Comparison of ENCODE assay signal across 21 mouse cellular contexts in genomic region chr11:116849587-116849986, GRCm38 (mm10). TPM values are rescaled to one million over a fixed set of nuclear protein-coding genes. Genes with fewer than 3 reads are reported as not detected.
A peak's percentile ranks its signal among the peaks of the same experiment; 100 is the strongest.
DNase-seq lines count a peak whose midpoint lies in the region; ATAC-seq and TF ChIP-seq lines count a peak whose summit lies in the region.
"Had no signal": no experiment of that assay in that cellular context is flagged by ENCODE, and none has a peak within 500 bp of the region (broad histone marks: within the 10 kb centered on the region; RNA-seq: fewer than 3 reads in every experiment).

No protein-coding gene starts in this region.

- no peak for ATAC-seq in intestine, embryonic 14.5 days (replicated peaks; ENCODE audit: low FRiP score, low TSS enrichment, low read depth)
- ATAC-seq in intestine, embryonic 15.5 days = no peak
- no peak for ATAC-seq in stomach, embryonic 14.5 days (ENCODE audit: insufficient number of reproducible peaks, insufficient read depth, low FRiP score, low read depth)
- ATAC-seq in stomach, postnatal 0 days (ENCODE audit: low FRiP score, low TSS enrichment) = no peak
- no peak for ATAC-seq in liver, embryonic 14.5 days (ENCODE audit: insufficient read depth)
- no peak for ATAC-seq in neural tube, embryonic 15.5 days (ENCODE audit: low FRiP score)
- ATAC-seq: midbrain, embryonic 13.5 days had no signal

- peaks cover 48% of the 10 kb centered on the region for H3K36me3 ChIP-seq in intestine, embryonic 14.5 days (ENCODE audit: control insufficient read depth, insufficient read depth, low read length)
- 0 out of 2 replicates have a peak, but pooled peaks cover 3% of the 10 kb centered on the region for H3K36me3 ChIP-seq in intestine, embryonic 15.5 days
- peaks cover 28% of the 10 kb centered on the region for H3K36me3 ChIP-seq in stomach, embryonic 14.5 days (ENCODE audit: control insufficient read depth, insufficient read depth, low read length)
- H3K36me3 ChIP-seq in stomach, postnatal 0 days (ENCODE audit: control insufficient read depth, insufficient read depth, low read length) = peaks cover 3% of the 10 kb centered on the region; the same call in 1 of the 2 replicates
- H3K36me3 ChIP-seq in liver, embryonic 14.5 days (replicated peaks; ENCODE audit: control insufficient read depth, insufficient read depth, low read depth) = peaks cover 53% of the 10 kb centered on the region
- peaks cover 22% of the 10 kb centered on the region for H3K36me3 ChIP-seq in neural tube, embryonic 15.5 days

- no peaks in the 10 kb centered on the region for H3K27me3 ChIP-seq in intestine, embryonic 14.5 days (replicated peaks; ENCODE audit: control insufficient read depth, insufficient read depth, low read length)
- no peaks in the 10 kb centered on the region for H3K27me3 ChIP-seq in intestine, embryonic 15.5 days (replicated peaks)
- H3K27me3 ChIP-seq in stomach, embryonic 14.5 days (ENCODE audit: control insufficient read depth, insufficient read depth, low read length) = no peaks in the 10 kb centered on the region
- H3K27me3 ChIP-seq in stomach, postnatal 0 days (ENCODE audit: control insufficient read depth, insufficient read depth, low read length) = no peaks in the 10 kb centered on the region
- no peaks in the 10 kb centered on the region for H3K27me3 ChIP-seq in liver, embryonic 14.5 days (ENCODE audit: control insufficient read depth, insufficient read depth, low read length)
- H3K27me3 ChIP-seq in neural tube, embryonic 15.5 days (replicated peaks) = no peaks in the 10 kb centered on the region
- H3K27me3 ChIP-seq: hindbrain, embryonic 15.5 days; midbrain, embryonic 13.5 days; neural tube, embryonic 13.5 days; stomach, embryonic 15.5 days had no signal

- H3K4me3 ChIP-seq in intestine, embryonic 14.5 days (ENCODE audit: low read depth, low read length) = 0 out of 2 replicates have a peak overlapping the region, but pooled peaks have one; percentile 6
- H3K4me3 ChIP-seq in intestine, embryonic 15.5 days (replicated peaks) = no peak overlapping the region
- H3K4me3 ChIP-seq in stomach, embryonic 14.5 days (ENCODE audit: low read depth, low read length) = no peak overlapping the region
- H3K4me3 ChIP-seq in stomach, postnatal 0 days (ENCODE audit: low read depth, low read length) = no peak overlapping the region
- peak overlapping the region in 1 of 2 experiments; percentile 18; a peak in 2 of 4 replicates for H3K4me3 ChIP-seq in liver, embryonic 14.5 days (ENCODE audit: insufficient read depth in 1 of 2, low read depth in 2 of 2, low read length in 2 of 2)
- H3K4me3 ChIP-seq in neural tube, embryonic 15.5 days (replicated peaks) = no peak overlapping the region
- H3K4me3 ChIP-seq: stomach, embryonic 15.5 days had no signal

- no peak for DNase-seq in intestine, embryonic 14.5 days (ENCODE audit: low spot score)
- no peak for DNase-seq in stomach, postnatal 0 days (ENCODE audit: low spot score)
- no peak for DNase-seq in liver, embryonic 14.5 days (ENCODE audit: low read depth in 3 of 3, low spot score in 3 of 3)
- no peak for DNase-seq in adrenal gland, postnatal 14 days
- DNase-seq: adrenal gland, postnatal 25 days; cerebellum, adult 9-10 months; gastrocnemius, postnatal 14 days; heart, adult 11 months; kidney, adult 11 months; lung, postnatal 10 days; right cerebral cortex, postnatal 4 days; thymus, adult 18-20 months; thymus, postnatal 4 days had no signal

- H3K4me1 ChIP-seq in intestine, embryonic 14.5 days (replicated peaks; ENCODE audit: control insufficient read depth, insufficient read depth, low read length) = peaks cover 16% of the 10 kb centered on the region
- peaks cover 8% of the 10 kb centered on the region for H3K4me1 ChIP-seq in intestine, embryonic 15.5 days (replicated peaks)
- peaks cover 11% of the 10 kb centered on the region for H3K4me1 ChIP-seq in stomach, embryonic 14.5 days (ENCODE audit: control insufficient read depth, insufficient read depth, low read length)
- peaks cover 3% of the 10 kb centered on the region; the same call in 1 of the 2 replicates for H3K4me1 ChIP-seq in stomach, postnatal 0 days (replicated peaks; ENCODE audit: control insufficient read depth, insufficient read depth)
- peaks cover 7% of the 10 kb centered on the region in 2 experiments; a peak in 3 of 4 replicates for H3K4me1 ChIP-seq in liver, embryonic 14.5 days (replicated peaks; ENCODE audit: control insufficient read depth in 2 of 2, insufficient read depth in 2 of 2, low read length in 1 of 2)
- H3K4me1 ChIP-seq in neural tube, embryonic 15.5 days = peaks cover 31% of the 10 kb centered on the region

- no peak overlapping the region for H3K9ac ChIP-seq in intestine, embryonic 14.5 days (ENCODE audit: low read length)
- H3K9ac ChIP-seq in intestine, embryonic 15.5 days = no peak overlapping the region
- no peak overlapping the region for H3K9ac ChIP-seq in stomach, embryonic 14.5 days (replicated peaks; ENCODE audit: low read depth, low read length)
- H3K9ac ChIP-seq in stomach, postnatal 0 days (ENCODE audit: low read length) = no peak overlapping the region
- H3K9ac ChIP-seq in liver, embryonic 14.5 days (replicated peaks) = no peak overlapping the region
- no peak overlapping the region for H3K9ac ChIP-seq in neural tube, embryonic 15.5 days (replicated peaks)
- H3K9ac ChIP-seq: hindbrain, embryonic 15.5 days; midbrain, embryonic 13.5 days; neural tube, embryonic 13.5 days; stomach, embryonic 15.5 days had no signal

- TF ChIP-seq CTCF in stomach, postnatal 0 days (IDR thresholded peaks at IDR 0.05; ENCODE audit: low read depth) = no peak
- TF ChIP-seq CTCF in liver, embryonic 14.5 days (IDR thresholded peaks at IDR 0.05; ENCODE audit: low read depth) = no peak

- no peak for TF ChIP-seq EP300 in stomach, postnatal 0 days (optimal IDR thresholded peaks at IDR 0.05)
- no peak for TF ChIP-seq EP300 in liver, embryonic 14.5 days (IDR thresholded peaks at IDR 0.05; ENCODE audit: low read depth)

- H3K27ac ChIP-seq in intestine, embryonic 14.5 days (ENCODE audit: low read depth) = no peak overlapping the region
- no peak overlapping the region for H3K27ac ChIP-seq in intestine, embryonic 15.5 days
- no peak overlapping the region for H3K27ac ChIP-seq in stomach, embryonic 14.5 days (ENCODE audit: low read length)
- no peak overlapping the region for H3K27ac ChIP-seq in stomach, postnatal 0 days (replicated peaks)
- no peak overlapping the region for H3K27ac ChIP-seq in liver, embryonic 14.5 days
- H3K27ac ChIP-seq in neural tube, embryonic 15.5 days (replicated peaks) = no peak overlapping the region
- H3K27ac ChIP-seq: hindbrain, embryonic 15.5 days; limb, embryonic 10.5 days; midbrain, embryonic 13.5 days; neural tube, embryonic 13.5 days; stomach, embryonic 15.5 days had no signal

- H3K9me3 ChIP-seq in intestine, embryonic 14.5 days (ENCODE audit: control insufficient read depth, low read length) = no peaks in the 10 kb centered on the region
- no peaks in the 10 kb centered on the region for H3K9me3 ChIP-seq in intestine, embryonic 15.5 days
- no peaks in the 10 kb centered on the region for H3K9me3 ChIP-seq in stomach, embryonic 14.5 days (ENCODE audit: control insufficient read depth, low read depth, low read length)
- H3K9me3 ChIP-seq in stomach, postnatal 0 days (ENCODE audit: control insufficient read depth, low read length) = no peaks in the 10 kb centered on the region
- no peaks in the 10 kb centered on the region for H3K9me3 ChIP-seq in liver, embryonic 14.5 days (ENCODE audit: control insufficient read depth, low read length)
- H3K9me3 ChIP-seq in neural tube, embryonic 15.5 days (replicated peaks) = no peaks in the 10 kb centered on the region
- H3K9me3 ChIP-seq: hindbrain, embryonic 15.5 days; limb, embryonic 10.5 days; midbrain, embryonic 13.5 days; neural tube, embryonic 13.5 days; stomach, embryonic 15.5 days had no signal

- H3K4me2 ChIP-seq in intestine, embryonic 14.5 days (ENCODE audit: low read length) = no peak overlapping the region
- no peak overlapping the region for H3K4me2 ChIP-seq in intestine, embryonic 15.5 days (replicated peaks)
- 0 out of 2 replicates have a peak overlapping the region, but pooled peaks have one; percentile 7 for H3K4me2 ChIP-seq in stomach, embryonic 14.5 days (replicated peaks; ENCODE audit: low read depth, low read length)
- no peak overlapping the region for H3K4me2 ChIP-seq in stomach, postnatal 0 days (replicated peaks; ENCODE audit: low read depth)
- peak overlapping the region; percentile 93 for H3K4me2 ChIP-seq in liver, embryonic 14.5 days (ENCODE audit: low read depth)
- H3K4me2 ChIP-seq in neural tube, embryonic 15.5 days = no peak overlapping the region

RNA-seq across cellular contexts. Expression of gene Mfsd11, which starts 2.7 kb away (rescaled TPM):
- 29.1 and 32.6 TPM in 2 replicates for polyA plus RNA-seq in intestine, embryonic 14.5 days (2014; fragmentation: Nextera tagmentation; extraction: Ambion mirVana)
- 39.4 and 47.3 TPM in 2 replicates for polyA plus RNA-seq in intestine, embryonic 15.5 days (2015; fragmentation: Nextera tagmentation; extraction: Ambion mirVana)
- 38.7 and 40.8 TPM in 2 replicates for polyA plus RNA-seq in stomach, embryonic 14.5 days (2014; fragmentation: Nextera tagmentation; extraction: Ambion mirVana)
- polyA plus RNA-seq in stomach, postnatal 0 days (2015; fragmentation: Nextera tagmentation; extraction: Ambion mirVana) = 31.5 and 34.6 TPM in 2 replicates
- 5.3 and 5.6 TPM in 2 replicates for polyA plus RNA-seq in liver, embryonic 14.5 days (2012; rRNA removed)
- polyA plus RNA-seq in liver, embryonic 14.5 days (2014; fragmentation: Nextera tagmentation; extraction: Ambion mirVana) = 7.4 and 10.2 TPM in 2 replicates
- polyA plus RNA-seq in neural tube, embryonic 15.5 days (2015; fragmentation: Nextera tagmentation; extraction: Ambion mirVana) = 43.5 and 51.6 TPM in 2 replicates
- 29.1 and 32.6 TPM in 2 replicates for total RNA-seq in adrenal gland, postnatal 14 days (2021)

RNA-seq across cellular contexts. Expression of gene Srsf2, which starts 3.3 kb away (rescaled TPM):
- 811 and 855 TPM in 2 replicates for polyA plus RNA-seq in intestine, embryonic 14.5 days (2014; fragmentation: Nextera tagmentation; extraction: Ambion mirVana)
- 723 and 765 TPM in 2 replicates for polyA plus RNA-seq in intestine, embryonic 15.5 days (2015; fragmentation: Nextera tagmentation; extraction: Ambion mirVana)
- polyA plus RNA-seq in stomach, embryonic 14.5 days (2014; fragmentation: Nextera tagmentation; extraction: Ambion mirVana) = 821 and 918 TPM in 2 replicates
- 403 and 419 TPM in 2 replicates for polyA plus RNA-seq in stomach, postnatal 0 days (2015; fragmentation: Nextera tagmentation; extraction: Ambion mirVana)
- 231 and 334 TPM in 2 replicates for polyA plus RNA-seq in liver, embryonic 14.5 days (2012; rRNA removed)
- 426 and 459 TPM in 2 replicates for polyA plus RNA-seq in liver, embryonic 14.5 days (2014; fragmentation: Nextera tagmentation; extraction: Ambion mirVana)
- polyA plus RNA-seq in neural tube, embryonic 15.5 days (2015; fragmentation: Nextera tagmentation; extraction: Ambion mirVana) = 514 and 555 TPM in 2 replicates
- 244 and 250 TPM in 2 replicates for total RNA-seq in adrenal gland, postnatal 14 days (2021)

RNA-seq across cellular contexts. Expression of gene Jmjd6, which starts 6.3 kb away (rescaled TPM):
- polyA plus RNA-seq in intestine, embryonic 14.5 days (2014; fragmentation: Nextera tagmentation; extraction: Ambion mirVana) = 82.8 and 85.3 TPM in 2 replicates
- 81.2 and 88.5 TPM in 2 replicates for polyA plus RNA-seq in intestine, embryonic 15.5 days (2015; fragmentation: Nextera tagmentation; extraction: Ambion mirVana)
- polyA plus RNA-seq in stomach, embryonic 14.5 days (2014; fragmentation: Nextera tagmentation; extraction: Ambion mirVana) = 68.2 and 68.6 TPM in 2 replicates
- 31.8 and 33.2 TPM in 2 replicates for polyA plus RNA-seq in stomach, postnatal 0 days (2015; fragmentation: Nextera tagmentation; extraction: Ambion mirVana)
- 10.7 and 14.8 TPM in 2 replicates for polyA plus RNA-seq in liver, embryonic 14.5 days (2012; rRNA removed)
- polyA plus RNA-seq in liver, embryonic 14.5 days (2014; fragmentation: Nextera tagmentation; extraction: Ambion mirVana) = 22.4 and 24.7 TPM in 2 replicates
- polyA plus RNA-seq in neural tube, embryonic 15.5 days (2015; fragmentation: Nextera tagmentation; extraction: Ambion mirVana) = 63.2 and 68.6 TPM in 2 replicates
- total RNA-seq in adrenal gland, postnatal 14 days (2021) = 40.2 and 40.7 TPM in 2 replicates

RNA-seq across cellular contexts. Expression of gene Mettl23, which starts 6.5 kb away (rescaled TPM):
- 70.3 and 81.4 TPM in 2 replicates for polyA plus RNA-seq in intestine, embryonic 14.5 days (2014; fragmentation: Nextera tagmentation; extraction: Ambion mirVana)
- polyA plus RNA-seq in intestine, embryonic 15.5 days (2015; fragmentation: Nextera tagmentation; extraction: Ambion mirVana) = 62.0 and 63.7 TPM in 2 replicates
- polyA plus RNA-seq in stomach, embryonic 14.5 days (2014; fragmentation: Nextera tagmentation; extraction: Ambion mirVana) = 68.9 and 71.7 TPM in 2 replicates
- polyA plus RNA-seq in stomach, postnatal 0 days (2015; fragmentation: Nextera tagmentation; extraction: Ambion mirVana) = 40.6 and 44.5 TPM in 2 replicates
- polyA plus RNA-seq in liver, embryonic 14.5 days (2012; rRNA removed) = 12.9 and 17.5 TPM in 2 replicates
- 37.1 and 41.0 TPM in 2 replicates for polyA plus RNA-seq in liver, embryonic 14.5 days (2014; fragmentation: Nextera tagmentation; extraction: Ambion mirVana)
- 64.7 and 66.7 TPM in 2 replicates for polyA plus RNA-seq in neural tube, embryonic 15.5 days (2015; fragmentation: Nextera tagmentation; extraction: Ambion mirVana)
- total RNA-seq in adrenal gland, postnatal 14 days (2021) = 31.1 and 34.4 TPM in 2 replicates

RNA-seq across cellular contexts. Expression of gene Mxra7, which starts 21.7 kb away (rescaled TPM):
- 22.6 and 23.8 TPM in 2 replicates for polyA plus RNA-seq in intestine, embryonic 14.5 days (2014; fragmentation: Nextera tagmentation; extraction: Ambion mirVana)
- polyA plus RNA-seq in intestine, embryonic 15.5 days (2015; fragmentation: Nextera tagmentation; extraction: Ambion mirVana) = 25.5 and 27.9 TPM in 2 replicates
- polyA plus RNA-seq in stomach, embryonic 14.5 days (2014; fragmentation: Nextera tagmentation; extraction: Ambion mirVana) = 16.5 and 17.4 TPM in 2 replicates
- 15.9 and 18.4 TPM in 2 replicates for polyA plus RNA-seq in stomach, postnatal 0 days (2015; fragmentation: Nextera tagmentation; extraction: Ambion mirVana)
- polyA plus RNA-seq in liver, embryonic 14.5 days (2012; rRNA removed) = 0.71 and 1.3 TPM in 2 replicates
- polyA plus RNA-seq in liver, embryonic 14.5 days (2014; fragmentation: Nextera tagmentation; extraction: Ambion mirVana) = 1.1 TPM in 2 replicates
- 38.2 and 43.2 TPM in 2 replicates for polyA plus RNA-seq in neural tube, embryonic 15.5 days (2015; fragmentation: Nextera tagmentation; extraction: Ambion mirVana)
- total RNA-seq in adrenal gland, postnatal 14 days (2021) = 28.6 and 32.8 TPM in 2 replicates

Comparison
In these comparisons a context has a peak if more than half of its experiments do, and no peak if none do; other contexts are left out.
1. H3K4me2 ChIP-seq: peak in stomach, embryonic 14.5 days (single experiment) and liver, embryonic 14.5 days (single experiment); none in intestine, embryonic 14.5 days (single experiment), intestine, embryonic 15.5 days (single experiment), stomach, postnatal 0 days (single experiment) and neural tube, embryonic 15.5 days (single experiment).